Mouse (Mus musculus) mesoderm, embryonic 11.5 days (tissue): ENCODE results near the gene Ifi208.
"Not testable (repeated sequence)": the region's sequence is repeated elsewhere in the genome, so short reads cannot be mapped to it uniquely, and the experiment has no call there.

Source experiments
- DNase-seq: peaks from one replicate; pipeline ENCODE4 v3.0.0-alpha.2; 2012; ENCODE audit warnings: low read depth, low spot score

Ifi208 gene

DNA sequence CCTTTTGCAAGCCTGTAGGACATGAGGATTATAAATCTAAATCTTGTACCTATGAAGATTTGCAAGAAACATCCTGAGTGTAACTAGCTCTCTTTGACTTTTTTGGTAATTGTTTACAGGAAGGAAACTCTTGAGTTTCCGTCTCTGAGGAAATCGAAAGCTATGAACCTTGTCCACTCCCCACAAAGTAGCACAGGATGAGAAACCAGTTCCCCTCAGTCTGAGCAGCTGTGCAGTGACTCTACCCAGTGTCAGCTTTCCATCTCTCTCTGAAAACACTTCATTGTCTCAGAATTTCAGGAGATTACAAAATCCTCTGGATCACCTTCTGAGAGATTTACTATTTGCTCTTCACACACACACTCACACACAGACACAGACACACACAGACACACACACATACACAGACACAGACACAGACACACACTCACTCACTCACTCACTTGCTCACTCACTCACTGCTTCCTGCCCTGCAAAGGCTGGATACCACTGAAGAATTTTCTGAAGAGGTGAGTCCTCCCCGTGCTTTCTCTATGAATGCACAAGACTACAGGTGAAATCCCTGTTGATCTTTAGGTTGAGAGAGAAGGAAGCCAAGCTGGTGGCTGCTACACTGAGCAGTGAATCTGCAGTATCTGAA is at the start of gene Ifi208:
TSS of gene Ifi208 (plus strand) at position 218 of the 640 bp plus-strand sequence.
- not testable (repeated sequence) for DNase-seq

DNA sequence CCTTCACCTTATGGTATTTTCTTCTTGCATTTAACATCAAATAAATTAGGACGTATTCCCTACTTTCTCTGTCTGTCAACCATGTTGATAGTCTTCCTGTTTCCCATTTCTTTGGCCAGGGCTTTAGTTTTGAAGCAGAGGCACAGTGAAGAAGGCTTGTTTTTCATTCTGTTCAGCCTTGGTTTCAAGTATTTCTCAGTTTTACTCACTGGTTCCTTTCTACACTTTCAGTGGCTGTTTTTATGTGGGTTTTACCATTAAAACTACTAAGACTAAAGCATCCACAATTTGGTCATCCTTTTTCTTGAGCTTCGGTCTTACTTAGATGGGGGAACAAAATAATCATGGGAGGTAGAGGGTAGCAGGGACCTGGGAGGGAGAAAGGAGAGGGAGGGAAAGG is 49.4 kb upstream of the Ifi208 start:
- no peak for DNase-seq

DNA sequence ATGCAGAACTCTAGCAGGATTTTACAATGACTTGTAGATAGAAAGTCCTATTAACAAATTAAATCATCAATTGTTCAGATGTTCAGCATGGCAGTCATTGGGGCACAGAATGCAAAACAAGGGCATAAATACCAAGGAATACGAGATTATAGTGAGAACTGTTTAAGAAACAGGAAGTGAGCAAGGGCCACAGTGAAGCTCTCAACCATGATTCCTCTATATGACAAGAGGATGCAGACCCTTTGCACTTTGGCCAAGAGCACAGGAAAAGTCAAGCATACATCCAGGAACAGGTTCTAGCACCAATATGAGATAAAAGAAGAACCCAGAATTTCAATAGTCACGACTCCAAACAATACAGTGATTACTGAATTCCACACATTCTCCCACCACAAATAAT is 46.8 kb upstream of the Ifi208 start:
- DNase-seq, result no peak

DNA sequence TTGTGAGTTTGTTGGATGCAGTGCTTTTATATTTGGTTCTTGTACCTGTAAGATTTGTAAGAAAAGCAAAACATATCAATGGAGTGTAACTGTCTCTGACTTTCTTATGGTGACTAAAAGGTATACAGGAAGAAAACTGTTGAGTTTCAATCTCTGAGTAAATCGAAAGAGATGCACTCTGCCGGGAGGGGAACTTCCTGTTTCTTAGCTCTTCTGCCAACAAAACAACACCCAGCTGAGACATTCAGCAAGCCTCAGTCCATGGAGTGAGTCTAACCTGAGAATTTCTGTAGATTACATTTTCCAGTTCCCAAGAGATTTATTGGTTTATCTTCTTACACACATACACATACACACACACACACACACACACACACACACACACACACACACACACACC is 42.9 kb upstream of the Ifi208 start, which contains the start of gene Ifi209:
TSS of gene Ifi209 (plus strand) at position 296 of the 400 bp plus-strand sequence.
- not testable (repeated sequence) for DNase-seq

DNA sequence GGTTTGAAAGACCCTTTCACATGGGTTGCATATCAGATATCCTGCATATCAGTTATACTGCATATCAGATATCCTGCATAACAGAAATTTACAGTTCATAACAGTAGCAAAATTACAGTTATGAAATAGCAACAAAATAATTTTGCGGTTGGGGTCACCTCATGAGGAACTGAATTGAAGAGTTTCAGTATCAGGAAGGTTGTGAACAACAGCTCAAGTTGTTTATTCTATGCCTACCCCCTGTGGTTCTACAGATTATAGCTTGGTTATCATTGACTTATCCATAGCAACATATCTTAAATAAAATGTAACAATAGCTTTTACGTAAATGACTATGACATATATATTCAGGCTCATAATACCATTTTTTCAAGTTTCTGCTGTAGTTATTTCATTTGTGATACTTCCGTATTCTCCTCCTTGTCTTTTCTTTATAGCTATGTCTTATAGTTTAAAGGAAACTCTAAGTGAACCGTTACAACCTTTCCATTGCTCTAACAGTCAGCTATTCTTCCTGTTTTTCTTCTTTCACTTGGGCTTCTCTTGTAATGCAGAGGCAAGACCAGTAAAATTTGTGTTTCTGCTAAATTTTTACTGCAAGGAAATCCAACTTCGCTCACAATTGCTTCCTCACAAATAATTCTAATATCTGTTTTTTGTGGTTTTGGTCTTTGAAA is 39.4 kb upstream of the Ifi208 start:
- DNase-seq, result no peak

DNA sequence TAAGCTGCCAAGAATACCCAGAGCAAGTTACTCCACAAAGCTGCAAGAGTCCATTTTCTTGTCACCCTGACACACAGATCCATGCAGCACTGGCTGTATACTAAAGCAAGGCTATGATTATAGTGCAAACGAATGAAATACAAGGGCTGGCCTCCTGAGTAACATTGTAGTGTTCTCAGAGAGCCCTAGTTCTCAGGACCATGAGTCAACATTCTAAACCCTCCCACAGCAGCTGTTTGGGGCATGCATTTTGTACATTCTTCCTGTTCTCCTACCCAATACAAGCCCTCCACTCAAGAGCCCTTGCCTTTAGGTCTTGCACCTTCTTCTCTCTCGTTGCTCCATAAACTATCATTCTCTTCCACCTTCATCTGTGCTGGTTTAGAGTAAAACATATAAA is 28.1 kb upstream of the Ifi208 start:
- DNase-seq, result no peak

DNA sequence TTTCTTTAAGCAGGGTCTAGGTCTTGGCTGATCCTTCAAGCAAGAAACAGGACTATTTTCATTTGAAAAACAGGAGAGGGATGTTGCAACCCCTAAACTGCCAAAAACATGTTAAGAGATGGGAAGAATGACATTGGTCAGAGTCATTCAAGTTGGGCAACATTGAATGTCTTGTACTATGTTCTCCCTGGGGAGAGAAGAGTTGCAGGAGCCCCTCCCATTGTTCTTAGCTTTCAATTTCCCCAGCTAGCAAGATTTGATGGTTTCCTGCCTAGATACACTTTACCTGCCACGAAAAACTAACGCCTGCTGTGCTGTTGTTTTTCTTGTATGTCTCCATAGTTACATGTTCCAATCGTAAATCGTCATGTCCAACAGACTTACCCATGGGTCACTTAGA is 15.5 kb upstream of the Ifi208 start:
- no peak for DNase-seq

DNA sequence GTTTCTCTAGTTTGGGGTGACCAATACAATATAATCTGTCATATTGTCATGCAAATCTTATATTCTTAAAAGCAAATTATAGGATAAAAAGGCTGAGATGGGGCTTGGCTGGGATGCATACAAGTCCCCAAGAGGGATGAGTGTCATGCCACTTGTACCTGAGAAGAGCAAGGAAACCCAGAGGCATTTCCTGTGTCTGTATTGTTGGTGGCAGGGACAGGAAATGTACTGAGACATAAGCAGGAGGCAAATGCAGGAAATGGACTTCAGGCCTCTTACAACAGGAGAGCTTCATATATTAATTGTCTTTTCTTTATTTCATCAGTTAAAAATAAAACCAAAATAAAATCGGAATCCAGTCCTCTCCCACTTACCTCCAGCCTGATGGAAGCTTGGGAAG is 5.1 kb downstream of the Ifi208 start:
- DNase-seq, result not testable (repeated sequence)

DNA sequence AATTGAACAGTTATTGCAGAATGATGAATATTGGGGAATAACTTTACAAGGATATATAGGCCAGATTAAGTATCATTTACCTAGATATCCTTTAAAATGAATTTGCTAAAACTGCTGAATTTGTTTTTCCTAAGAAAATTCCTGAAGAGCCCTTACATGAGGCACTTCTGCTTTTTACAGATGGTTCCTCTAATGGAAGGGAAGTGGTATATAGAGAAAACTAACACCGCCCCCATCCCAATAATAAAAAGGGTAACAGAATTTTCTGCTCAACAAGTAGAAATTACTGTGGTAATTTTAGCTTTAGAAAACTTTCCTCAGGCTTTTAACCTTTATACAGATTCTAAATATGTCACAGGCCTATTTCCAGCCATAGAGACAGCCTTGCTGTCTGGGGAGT is 20.8 kb downstream of the Ifi208 start:
- no peak for DNase-seq

DNA sequence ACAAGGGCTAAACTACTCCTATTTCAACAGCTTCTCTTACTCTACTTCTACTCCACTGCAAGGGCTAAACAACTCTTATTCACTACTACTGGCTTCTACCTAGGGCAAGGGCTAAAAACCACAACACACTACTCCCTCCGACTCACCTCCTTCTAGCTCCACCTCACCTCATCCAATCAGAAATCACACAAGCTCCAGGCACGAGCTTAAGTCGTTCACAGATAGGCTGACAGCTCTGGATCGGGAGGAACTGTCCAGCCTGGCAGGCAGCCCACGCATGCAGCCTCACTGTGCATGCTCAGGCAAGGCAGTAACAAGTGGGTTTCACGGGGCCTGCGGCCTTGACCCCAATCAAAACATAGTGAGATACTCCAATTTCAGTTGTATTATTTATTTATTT is 59.7 kb downstream of the Ifi208 start:
- no peak for DNase-seq

DNA sequence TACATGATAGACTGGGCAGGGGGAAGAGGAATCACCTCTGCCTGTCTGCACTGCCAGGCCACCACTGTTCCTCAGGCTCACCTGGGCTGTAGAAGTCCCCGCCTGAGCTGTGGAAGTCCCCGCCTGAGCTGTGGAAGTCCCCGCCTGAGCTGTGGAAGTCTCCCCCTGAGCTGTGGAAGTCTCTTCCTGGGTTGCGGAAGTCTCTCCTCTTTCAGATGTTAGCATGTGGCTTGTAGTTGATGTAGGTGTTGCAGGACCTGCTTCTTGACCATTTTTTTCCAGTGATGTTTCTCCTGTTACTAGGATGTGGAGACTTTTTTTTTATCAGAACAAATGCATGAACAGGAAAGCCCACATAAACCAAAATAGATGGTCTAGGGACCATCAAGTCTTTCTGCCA is 61.5 kb downstream of the Ifi208 start:
- not testable (repeated sequence) for DNase-seq

DNA sequence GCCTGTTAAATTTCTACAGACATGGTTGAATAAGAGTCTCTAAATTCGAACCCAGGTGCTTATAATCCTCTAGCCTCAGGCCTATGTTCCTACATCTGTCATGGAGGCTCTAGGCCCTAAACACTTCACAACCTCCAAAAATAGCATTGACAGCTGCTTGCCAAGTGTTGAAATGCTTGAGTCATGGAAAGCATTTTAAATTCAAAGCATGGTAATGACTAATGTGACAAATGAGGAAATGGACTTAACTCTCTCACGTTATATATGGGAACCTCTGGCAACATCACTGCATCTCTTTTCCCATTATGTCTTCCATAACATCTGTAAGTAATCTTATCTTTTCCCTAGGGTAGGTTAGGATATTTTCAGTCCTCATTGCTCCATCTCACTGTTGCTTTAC is 63.5 kb downstream of the Ifi208 start:
- no peak for DNase-seq

DNA sequence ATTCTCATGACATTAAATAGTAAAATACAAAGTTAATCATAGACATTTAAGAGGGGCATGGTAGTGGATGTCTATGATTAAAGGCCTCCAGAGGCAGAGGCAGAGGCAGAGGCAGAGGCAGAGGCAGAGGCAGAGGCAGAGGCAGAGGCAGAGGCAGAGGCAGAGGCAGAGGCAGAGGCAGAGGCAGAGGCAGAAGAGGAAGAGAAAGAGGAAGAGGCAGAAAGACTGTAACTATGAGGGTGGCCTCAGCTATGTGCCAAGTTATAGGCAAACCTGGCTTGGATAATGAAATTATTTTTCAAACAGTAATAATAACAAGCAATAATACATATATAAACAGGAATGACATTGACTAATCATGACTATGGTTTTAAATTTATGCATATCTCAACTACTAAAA is 67.1 kb downstream of the Ifi208 start:
- no peak for DNase-seq

DNA sequence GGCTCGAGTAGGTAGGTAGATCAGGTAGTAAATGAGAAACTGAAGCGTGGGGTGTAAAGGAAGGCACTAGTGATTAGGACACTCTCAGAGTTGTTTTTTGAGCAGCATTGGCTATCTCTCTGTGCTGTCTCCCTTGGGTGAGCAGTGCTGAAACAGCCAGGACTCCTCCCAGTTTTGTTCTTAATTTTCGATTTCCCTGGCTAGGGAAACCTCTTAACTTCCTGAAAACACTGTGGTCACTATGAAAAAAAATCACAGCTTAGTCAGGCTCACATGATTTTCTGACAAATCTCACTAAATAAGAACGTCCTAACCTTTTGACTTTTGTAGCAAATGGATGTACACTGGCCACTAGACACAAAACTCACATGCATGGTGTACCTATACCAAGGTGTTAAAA is 68.2 kb downstream of the Ifi208 start, which contains the start of gene Ifi207:
TSS of gene Ifi207 (minus strand) at position 92 of the 400 bp plus-strand sequence.
- DNase-seq, result no peak

DNA sequence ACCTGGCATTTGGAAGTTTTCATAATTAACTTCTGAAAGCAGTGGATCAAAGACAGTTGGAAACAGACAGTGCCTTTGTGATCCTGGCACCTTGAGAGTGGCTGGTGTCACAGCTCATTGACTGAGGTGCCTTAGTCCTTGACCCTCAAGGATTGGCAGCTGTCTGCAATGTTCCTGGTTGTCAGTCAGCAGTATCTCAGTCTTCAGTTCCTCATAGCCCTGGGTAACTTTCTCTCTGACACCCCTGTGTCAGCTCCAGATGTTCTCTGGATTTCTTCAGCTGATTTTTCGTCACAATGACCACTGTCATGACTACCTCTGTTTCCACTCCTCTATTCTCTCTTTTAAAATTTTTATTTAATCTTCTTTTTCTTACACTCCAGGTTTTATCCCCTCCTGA is 68.8 kb downstream of the Ifi208 start:
- no peak for DNase-seq
